Mouse (Mus musculus) heart, postnatal 0 days (tissue): ENCODE measurements around the gene Trmt112.

ENCODE experiments used
- CTCF ChIP-seq: IDR thresholded peaks from 2 replicates; pipeline ENCODE4 v1.5.1; 2016; ENCODE audit warnings: antibody characterized with exemption, control low read depth, low read depth
- EP300 ChIP-seq: IDR thresholded peaks from 2 replicates; pipeline ENCODE4 v1.6.1; 2016; ENCODE audit warnings: antibody characterized with exemption, low read depth

DNA sequence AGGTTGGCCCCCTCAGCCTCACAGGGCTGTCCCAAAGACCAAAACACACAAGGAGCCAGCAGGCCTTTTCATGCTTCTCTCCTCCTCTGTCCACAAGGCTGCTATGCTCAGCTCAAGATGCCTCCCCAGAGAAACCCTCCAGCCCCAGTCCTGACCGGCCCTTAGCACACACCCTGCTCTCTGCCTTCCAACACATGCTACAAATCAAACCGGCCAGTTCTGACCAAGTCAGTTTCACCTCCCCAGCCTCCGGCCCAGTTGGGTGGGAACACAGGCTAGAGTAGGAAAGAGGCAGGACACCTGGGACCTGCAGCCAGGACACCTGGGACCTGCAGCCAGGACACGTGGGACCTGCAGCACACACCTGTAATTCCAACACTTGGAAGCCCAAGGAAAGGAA is 7.0 kb downstream of the Trmt112 start:
- no peak for TF ChIP-seq CTCF
- TF ChIP-seq EP300, result no peak
